Mouse (Mus musculus): ENCODE results near the gene Brdt. TPM values are rescaled to one million over a fixed set of nuclear protein-coding genes. Genes with fewer than 3 reads are reported as not detected.

The Brdt gene
- polyA plus RNA-seq, 1 experiment from 2014 or later = 0.78 TPM

GRCm38 (mm10) chr5:107415098-107415497 lies 84.1 kb downstream of the Brdt start:
- 74% methylated on average over 2 of the region's 2 CpGs for WGBS
- no peak overlapping the region for H3K4me2 ChIP-seq (replicated peaks; ENCODE audit: low read depth)
- H3K4me3 ChIP-seq (ENCODE audit: low read depth, low read length) = no peak overlapping the region
- no peaks in the 10 kb centered on the region for H3K9me3 ChIP-seq (ENCODE audit: control insufficient read depth)
- no peak overlapping the region for H3K27ac ChIP-seq (ENCODE audit: low read depth, low read length)
- ATAC-seq = no peak
- H3K36me3 ChIP-seq (ENCODE audit: control insufficient read depth, insufficient read depth) = no peaks in the 10 kb centered on the region
- H3K9ac ChIP-seq (ENCODE audit: low read depth, low read length) = no peak overlapping the region
- H3K27me3 ChIP-seq (replicated peaks; ENCODE audit: control insufficient read depth, insufficient read depth, low read length) = no peaks in the 10 kb centered on the region
- no peaks in the 10 kb centered on the region for H3K4me1 ChIP-seq (replicated peaks; ENCODE audit: control insufficient read depth, insufficient read depth, low read length)
- no peak for TF ChIP-seq CTCF (IDR thresholded peaks at IDR 0.05; ENCODE audit: low read depth)

- Histone ChIP-seq H3K36me3 (ENCODE audit: control insufficient read depth, insufficient read depth) (no peaks in the 10 kb centered on the region), H3K4me1 (replicated peaks; ENCODE audit: control insufficient read depth, insufficient read depth, low read length) (no peaks in the 10 kb centered on the region), H3K4me3 (ENCODE audit: low read depth, low read length) (no peak overlapping the region), H3K27me3 (replicated peaks; ENCODE audit: control insufficient read depth, insufficient read depth, low read length) (no peaks in the 10 kb centered on the region), H3K9me3 (ENCODE audit: control insufficient read depth) (no peaks in the 10 kb centered on the region), H3K4me2 (replicated peaks; ENCODE audit: low read depth) (no peak overlapping the region), H3K9ac (ENCODE audit: low read depth, low read length) (no peak overlapping the region), H3K27ac (ENCODE audit: low read depth, low read length) (no peak overlapping the region)
- no peak for ATAC-seq
- whole genome bisulfite sequencing = 3% methylated on average over 1 of the region's 1 CpGs
- no peak for TF ChIP-seq CTCF (IDR thresholded peaks at IDR 0.05; ENCODE audit: low read depth)
Observed at GRCm38 (mm10) chr5:107421676-107422075, 90.7 kb downstream of the Brdt start.

GRCm38 (mm10) chr5:107431249-107431648 lies 100.3 kb downstream of the Brdt start, which contains the start of gene Lpcat2b:
Lpcat2b (plus strand) TSS chr5:107431549.
- no peak for TF ChIP-seq CTCF (IDR thresholded peaks at IDR 0.05; ENCODE audit: low read depth)
- Histone ChIP-seq H3K36me3 (ENCODE audit: control insufficient read depth, insufficient read depth) (no peaks in the 10 kb centered on the region), H3K9ac (ENCODE audit: low read depth, low read length) (no peak within 1 kb of the TSS), H3K27me3 (replicated peaks; ENCODE audit: control insufficient read depth, insufficient read depth, low read length) (no peaks in the 10 kb centered on the region), H3K4me2 (replicated peaks; ENCODE audit: low read depth) (no peak within 1 kb of the TSS), H3K4me1 (replicated peaks; ENCODE audit: control insufficient read depth, insufficient read depth, low read length) (no peaks in the 10 kb centered on the region), H3K27ac (ENCODE audit: low read depth, low read length) (no peak within 1 kb of the TSS), H3K9me3 (ENCODE audit: control insufficient read depth) (no peaks in the 10 kb centered on the region), H3K4me3 (ENCODE audit: low read depth, low read length) (no peak within 1 kb of the TSS)
- no peak for ATAC-seq
- WGBS = 80% methylated on average over 3 of the region's 3 CpGs

- no peak for TF ChIP-seq CTCF (IDR thresholded peaks at IDR 0.05; ENCODE audit: low read depth)
- H3K27ac ChIP-seq (ENCODE audit: low read depth, low read length) = no peak overlapping the region
- no peaks in the 10 kb centered on the region for H3K27me3 ChIP-seq (replicated peaks; ENCODE audit: control insufficient read depth, insufficient read depth, low read length)
- H3K4me1 ChIP-seq (replicated peaks; ENCODE audit: control insufficient read depth, insufficient read depth, low read length) = no peaks in the 10 kb centered on the region
- 86% methylated on average over 5 of the region's 5 CpGs for WGBS
- no peaks in the 10 kb centered on the region for H3K36me3 ChIP-seq (ENCODE audit: control insufficient read depth, insufficient read depth)
- no peak for ATAC-seq
- H3K9me3 ChIP-seq (ENCODE audit: control insufficient read depth) = no peaks in the 10 kb centered on the region
- no peak overlapping the region for H3K9ac ChIP-seq (ENCODE audit: low read depth, low read length)
- H3K4me2 ChIP-seq (replicated peaks; ENCODE audit: low read depth) = no peak overlapping the region
- no peak overlapping the region for H3K4me3 ChIP-seq (ENCODE audit: low read depth, low read length)
Observed at GRCm38 (mm10) chr5:107434001-107434400, 103.0 kb downstream of the Brdt start.

GRCm38 (mm10) chr5:107436185-107436584 lies 105.2 kb downstream of the Brdt start:
- WGBS = 81% methylated on average over 6 of the region's 6 CpGs
- no peaks in the 10 kb centered on the region for H3K27me3 ChIP-seq (replicated peaks; ENCODE audit: control insufficient read depth, insufficient read depth, low read length)
- ATAC-seq = no peak
- H3K4me3 ChIP-seq (ENCODE audit: low read depth, low read length) = no peak overlapping the region
- no peaks in the 10 kb centered on the region for H3K9me3 ChIP-seq (ENCODE audit: control insufficient read depth)
- H3K27ac ChIP-seq (ENCODE audit: low read depth, low read length) = no peak overlapping the region
- H3K36me3 ChIP-seq (ENCODE audit: control insufficient read depth, insufficient read depth) = no peaks in the 10 kb centered on the region
- H3K4me2 ChIP-seq (replicated peaks; ENCODE audit: low read depth) = no peak overlapping the region
- no peaks in the 10 kb centered on the region for H3K4me1 ChIP-seq (replicated peaks; ENCODE audit: control insufficient read depth, insufficient read depth, low read length)
- no peak overlapping the region for H3K9ac ChIP-seq (ENCODE audit: low read depth, low read length)
- TF ChIP-seq CTCF (IDR thresholded peaks at IDR 0.05; ENCODE audit: low read depth) = no peak

Other genes with a start within 250 kb of the Brdt start
- gene Tgfbr3, start 41.5 kb upstream of the Brdt start, polyA plus RNA-seq (2015; fragmentation: Nextera tagmentation; extraction: Ambion mirVana) = 7.0 and 7.5 TPM in 2 replicates
- gene Ephx4, start 71.6 kb downstream of the Brdt start, polyA plus RNA-seq (2015; fragmentation: Nextera tagmentation; extraction: Ambion mirVana) = 0.58 and 0.70 TPM in 2 replicates
- not detected in 2 replicates for gene Lpcat2b, start 100.4 kb downstream of the Brdt start, polyA plus RNA-seq (2015; fragmentation: Nextera tagmentation; extraction: Ambion mirVana)
- gene Btbd8, start 106.8 kb downstream of the Brdt start, polyA plus RNA-seq (2015; fragmentation: Nextera tagmentation; extraction: Ambion mirVana) = 1.3 and 1.5 TPM in 2 replicates
- gene Gm42669, start 176.5 kb downstream of the Brdt start, polyA plus RNA-seq (2015; fragmentation: Nextera tagmentation; extraction: Ambion mirVana) = 0.08 and 0.18 TPM in 2 replicates
- 0.04 TPM in 2 replicates for gene 1700028K03Rik, start 203.6 kb downstream of the Brdt start, polyA plus RNA-seq (2015; fragmentation: Nextera tagmentation; extraction: Ambion mirVana)

Data from intestine, postnatal 0 days (tissue).